In the genomic region with DNA sequence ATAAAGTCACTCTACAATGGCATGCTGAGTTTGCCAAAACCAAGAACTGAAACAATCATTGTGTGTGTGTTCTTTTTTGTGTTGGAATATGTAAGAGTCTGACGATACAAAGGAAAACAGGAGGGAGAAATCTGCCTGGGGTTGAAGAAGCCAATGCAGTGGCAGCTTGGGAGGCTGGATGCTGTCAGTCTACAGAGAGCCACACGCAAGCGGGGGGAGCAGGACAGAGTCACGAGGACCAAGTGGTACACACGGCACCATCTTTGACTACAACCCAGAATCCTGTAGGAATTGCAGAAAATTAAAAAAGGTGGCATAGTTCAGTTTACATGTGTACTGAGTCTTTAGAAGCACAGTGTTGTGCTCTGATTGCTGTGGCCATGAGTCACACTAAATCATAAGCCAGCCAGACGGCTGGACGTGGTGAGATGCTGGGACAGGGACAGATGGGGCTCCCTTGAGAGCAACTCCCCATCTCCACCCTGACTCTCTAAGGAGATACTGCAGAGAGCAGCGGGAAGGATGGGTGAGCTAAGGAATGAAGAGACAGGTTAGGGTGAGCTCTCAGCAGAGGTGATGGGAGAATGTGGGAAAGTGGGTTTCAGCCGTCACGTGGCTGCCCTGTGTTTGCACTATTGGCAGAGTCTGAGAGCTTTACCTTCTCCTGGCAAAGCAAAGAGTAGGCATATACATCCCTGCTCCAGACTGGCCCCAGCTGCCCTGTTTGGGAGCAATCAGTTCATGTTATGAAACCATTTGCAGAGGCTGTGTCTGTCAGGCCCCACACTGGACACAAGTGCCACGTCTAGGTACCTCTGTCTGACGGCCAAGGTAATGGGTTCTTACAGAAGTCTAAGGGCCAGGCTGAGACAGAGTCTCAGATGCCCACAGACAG, we compare ENCODE assay signal across 10 mouse cellular contexts.
DNase-seq lines count a peak whose midpoint lies in the region; ATAC-seq and TF ChIP-seq lines count a peak whose summit lies in the region.
"Had no signal": no experiment of that assay in that cellular context is flagged by ENCODE, and none has a peak within 500 bp of the region (broad histone marks: within the 10 kb centered on the region; RNA-seq: fewer than 3 reads in every experiment).

No protein-coding gene starts in this region.

- H3K4me1 ChIP-seq in lung, embryonic 14.5 days (ENCODE audit: insufficient read depth): peaks cover 25% of the 10 kb centered on the region
- H3K4me1 ChIP-seq in intestine, embryonic 16.5 days (ENCODE audit: control insufficient read depth, insufficient read depth, low read length): peaks cover 24% of the 10 kb centered on the region
- H3K4me1 ChIP-seq in stomach, postnatal 0 days (replicated peaks; ENCODE audit: control insufficient read depth, insufficient read depth): no peaks in the 10 kb centered on the region

- no peaks in the 10 kb centered on the region for H3K9me3 ChIP-seq in lung, embryonic 14.5 days (ENCODE audit: low read depth, low read length)
- H3K9me3 ChIP-seq in intestine, embryonic 16.5 days (ENCODE audit: control insufficient read depth, low read length): no peaks in the 10 kb centered on the region
- no peaks in the 10 kb centered on the region for H3K9me3 ChIP-seq in stomach, postnatal 0 days (ENCODE audit: control insufficient read depth, low read length)

- peak; percentile 91 for DNase-seq in heart, adult 11 months
- no peak for DNase-seq in heart, postnatal 4 days
- peak; percentile 44 for DNase-seq in lung, embryonic 14.5 days
- no peak for DNase-seq in lung, postnatal 25 days (ENCODE audit: low spot score)
- no peak for DNase-seq in stomach, postnatal 0 days (ENCODE audit: low spot score)
- DNase-seq in adrenal gland, postnatal 4 days (ENCODE audit: low spot score in 2 of 2): no peak
- DNase-seq in left cerebral cortex, postnatal 4 days: no peak
- DNase-seq: thymus, adult 2 months had no signal

- no peaks in the 10 kb centered on the region for H3K36me3 ChIP-seq in lung, embryonic 14.5 days (ENCODE audit: insufficient read depth)
- H3K36me3 ChIP-seq in intestine, embryonic 16.5 days (ENCODE audit: control insufficient read depth, insufficient read depth, low read length): no peaks in the 10 kb centered on the region
- no peaks in the 10 kb centered on the region for H3K36me3 ChIP-seq in stomach, postnatal 0 days (ENCODE audit: control insufficient read depth, insufficient read depth, low read length)

- H3K4me3 ChIP-seq in lung, embryonic 14.5 days (ENCODE audit: low read depth, low read length): no peak overlapping the region
- H3K4me3 ChIP-seq in intestine, embryonic 16.5 days (ENCODE audit: low read length): no peak overlapping the region
- no peak overlapping the region for H3K4me3 ChIP-seq in stomach, postnatal 0 days (ENCODE audit: low read depth, low read length)

- H3K27ac ChIP-seq in lung, embryonic 14.5 days (ENCODE audit: low read depth): peak overlapping the region; percentile 83
- 0 out of 2 replicates have a peak overlapping the region, but pooled peaks have one; percentile 9 for H3K27ac ChIP-seq in intestine, embryonic 16.5 days (ENCODE audit: low read length)
- H3K27ac ChIP-seq in stomach, postnatal 0 days (replicated peaks): peak overlapping the region; percentile 40; the same call in 1 of the 2 replicates
- H3K27ac ChIP-seq: liver, embryonic 14.5 days had no signal

- no peak for TF ChIP-seq CTCF in lung, embryonic 14.5 days (IDR thresholded peaks at IDR 0.05; ENCODE audit: low read depth)
- no peak for TF ChIP-seq CTCF in stomach, postnatal 0 days (IDR thresholded peaks at IDR 0.05; ENCODE audit: low read depth)

- no peak overlapping the region for H3K9ac ChIP-seq in lung, embryonic 14.5 days
- no peak overlapping the region for H3K9ac ChIP-seq in intestine, embryonic 16.5 days (ENCODE audit: low read depth, low read length)
- H3K9ac ChIP-seq in stomach, postnatal 0 days (ENCODE audit: low read length): no peak overlapping the region
- H3K9ac ChIP-seq: liver, embryonic 14.5 days had no signal

- 42% methylated on average over 12 of the region's 12 CpGs for WGBS in lung, embryonic 14.5 days
- 70% methylated on average over 12 of the region's 12 CpGs for WGBS in intestine, embryonic 16.5 days
- WGBS in stomach, postnatal 0 days: 60% methylated on average over 12 of the region's 12 CpGs

- H3K27me3 ChIP-seq in lung, embryonic 14.5 days (ENCODE audit: insufficient read depth, low read length): no peaks in the 10 kb centered on the region
- H3K27me3 ChIP-seq in intestine, embryonic 16.5 days (replicated peaks; ENCODE audit: control insufficient read depth, insufficient read depth, low read length): no peaks in the 10 kb centered on the region
- no peaks in the 10 kb centered on the region for H3K27me3 ChIP-seq in stomach, postnatal 0 days (ENCODE audit: control insufficient read depth, insufficient read depth, low read length)

- H3K4me2 ChIP-seq in lung, embryonic 14.5 days: peak overlapping the region; percentile 41
- peak overlapping the region; percentile 11; the same call in 1 of the 2 replicates for H3K4me2 ChIP-seq in intestine, embryonic 16.5 days (ENCODE audit: low read depth, low read length)
- H3K4me2 ChIP-seq in stomach, postnatal 0 days (replicated peaks; ENCODE audit: low read depth): peak overlapping the region; percentile 31

- TF ChIP-seq EP300 in stomach, postnatal 0 days (optimal IDR thresholded peaks at IDR 0.05): no peak

- intact Hi-C loops in left cerebral cortex, postnatal 4 days (cut with DNase I): no loop called here

- no peak; the same call in 1 of the 2 replicates for ATAC-seq in lung, embryonic 14.5 days (ENCODE audit: insufficient read depth)
- no peak for ATAC-seq in intestine, embryonic 16.5 days
- ATAC-seq in stomach, postnatal 0 days (ENCODE audit: low FRiP score, low TSS enrichment): no peak

Comparison
In these comparisons a context has a peak if more than half of its experiments do, and no peak if none do; other contexts are left out.
1. DNase-seq: peak in heart, adult 11 months (single experiment) and lung, embryonic 14.5 days (single experiment); none in heart, postnatal 4 days (single experiment), lung, postnatal 25 days (single experiment), stomach, postnatal 0 days (single experiment), adrenal gland, postnatal 4 days (0 of 2) and left cerebral cortex, postnatal 4 days (single experiment).
2. H3K27ac ChIP-seq: peak in every context shown above with its lines; median percentile 83 in lung, embryonic 14.5 days; 40 in stomach, postnatal 0 days; 9 in intestine, embryonic 16.5 days.
3. Peak in every context shown above with its lines, with median percentiles within 50 percentile points of each other: H3K4me2 ChIP-seq.